In the genomic region with DNA sequence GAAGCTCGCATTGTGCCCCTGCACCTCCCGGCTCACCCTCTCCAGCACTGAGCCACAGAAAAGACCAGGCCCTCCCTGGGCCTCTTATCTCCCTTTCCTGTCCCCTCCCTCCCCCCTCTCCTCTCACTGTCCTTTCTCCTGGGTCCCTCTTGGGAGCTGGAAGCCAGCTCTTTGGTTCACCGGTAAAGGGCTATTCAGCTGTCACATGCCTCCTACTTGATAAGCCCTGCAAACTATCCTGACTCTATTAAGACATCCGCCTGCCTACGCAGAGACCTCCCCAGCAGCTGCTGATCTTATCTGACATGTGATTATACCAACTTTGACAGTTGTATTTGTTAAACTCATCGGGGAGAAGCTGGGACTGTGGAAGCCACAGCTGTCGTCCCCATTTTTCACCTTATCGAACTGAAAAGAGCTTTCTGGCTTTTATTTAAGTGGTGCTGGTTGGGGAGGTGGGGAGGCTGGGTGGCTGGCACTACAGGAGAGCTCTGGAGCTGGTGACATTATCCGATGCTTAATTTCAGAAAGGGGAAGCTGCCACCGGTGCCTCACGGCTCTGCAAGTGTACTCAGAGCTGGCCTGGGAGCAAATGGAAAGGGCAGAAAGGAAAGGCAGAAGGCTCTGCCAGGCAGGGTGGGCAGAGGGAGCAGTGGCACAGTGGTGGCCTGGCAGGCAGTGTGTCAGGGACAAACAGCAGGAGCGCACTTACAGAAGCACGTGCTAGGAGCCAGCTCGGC, we compare ENCODE assay signal across 8 mouse cellular contexts. TPM values are rescaled to one million over a fixed set of nuclear protein-coding genes. Genes with fewer than 3 reads are reported as not detected.
A peak's percentile ranks its signal among the peaks of the same experiment; 100 is the strongest.
DNase-seq lines count a peak whose midpoint lies in the region; ATAC-seq and TF ChIP-seq lines count a peak whose summit lies in the region.

No protein-coding gene starts in this region.

- DNase-seq in heart, adult 11 months = peak; percentile 97
- DNase-seq in heart, adult 8-10 months (ENCODE audit: low spot score) = no peak
- peak; percentile 68 for DNase-seq in embryonic facial prominence, embryonic 14.5 days (ENCODE audit: low spot score)
- no peak for DNase-seq in hindbrain, postnatal 0 days (ENCODE audit: low spot score)
- no peak for DNase-seq in spleen, postnatal 4 days (ENCODE audit: low spot score in 2 of 2)
- DNase-seq in spleen, adult 12 weeks (ENCODE audit: low spot score) = no peak
- no peak for DNase-seq in spleen, adult 18-20 months

- no peak overlapping the region for H3K4me3 ChIP-seq in embryonic facial prominence, embryonic 14.5 days (ENCODE audit: low read depth, low read length)
- H3K4me3 ChIP-seq in hindbrain, postnatal 0 days (ENCODE audit: low read length) = no peak overlapping the region
- H3K4me3 ChIP-seq in midbrain, embryonic 16.5 days (ENCODE audit: low read depth, low read length) = no peak overlapping the region

- TF ChIP-seq CTCF in hindbrain, postnatal 0 days (IDR thresholded peaks at IDR 0.05; ENCODE audit: low read depth) = no peak

- H3K4me1 ChIP-seq in embryonic facial prominence, embryonic 14.5 days (ENCODE audit: control insufficient read depth, insufficient read depth, low read length) = no peaks in the 10 kb centered on the region
- peaks cover 5% of the 10 kb centered on the region; the same call in 1 of the 2 replicates for H3K4me1 ChIP-seq in hindbrain, postnatal 0 days (ENCODE audit: insufficient read depth, low read length)
- peaks cover 20% of the 10 kb centered on the region for H3K4me1 ChIP-seq in midbrain, embryonic 16.5 days (ENCODE audit: control insufficient read depth, insufficient read depth, low read length)

- peak; percentile 34; the same call in 1 of the 2 replicates for ATAC-seq in embryonic facial prominence, embryonic 14.5 days (ENCODE audit: low read depth)
- ATAC-seq in hindbrain, postnatal 0 days = no peak
- peak; percentile 62 for ATAC-seq in midbrain, embryonic 16.5 days

- H3K27me3 ChIP-seq in embryonic facial prominence, embryonic 14.5 days (replicated peaks; ENCODE audit: control insufficient read depth, insufficient read depth, low read length) = no peaks in the 10 kb centered on the region
- H3K27me3 ChIP-seq in hindbrain, postnatal 0 days (ENCODE audit: insufficient read depth, low read length) = no peaks in the 10 kb centered on the region
- H3K27me3 ChIP-seq in midbrain, embryonic 16.5 days (ENCODE audit: control insufficient read depth, insufficient read depth, low read depth, low read length) = no peaks in the 10 kb centered on the region

- no peaks in the 10 kb centered on the region for H3K9me3 ChIP-seq in embryonic facial prominence, embryonic 14.5 days (ENCODE audit: control insufficient read depth, low read length)
- H3K9me3 ChIP-seq in hindbrain, postnatal 0 days (ENCODE audit: low read length) = no peaks in the 10 kb centered on the region
- H3K9me3 ChIP-seq in midbrain, embryonic 16.5 days (replicated peaks; ENCODE audit: control insufficient read depth, low read length, poor library complexity, severe bottlenecking) = no peaks in the 10 kb centered on the region

- 0 out of 2 replicates have a peak overlapping the region, but pooled peaks have one; percentile 8 for H3K27ac ChIP-seq in embryonic facial prominence, embryonic 14.5 days (replicated peaks; ENCODE audit: low read depth, low read length)
- H3K27ac ChIP-seq in hindbrain, postnatal 0 days = peak overlapping the region; percentile 27; the same call in 1 of the 2 replicates
- peak overlapping the region; percentile 40 for H3K27ac ChIP-seq in midbrain, embryonic 16.5 days (ENCODE audit: low read length)

- H3K4me2 ChIP-seq in embryonic facial prominence, embryonic 14.5 days (ENCODE audit: low read depth, low read length) = no peak overlapping the region
- H3K4me2 ChIP-seq in hindbrain, postnatal 0 days (ENCODE audit: low read depth, low read length) = no peak overlapping the region
- no peak overlapping the region for H3K4me2 ChIP-seq in midbrain, embryonic 16.5 days (ENCODE audit: low read length)

- H3K36me3 ChIP-seq in embryonic facial prominence, embryonic 14.5 days (ENCODE audit: control insufficient read depth, insufficient read depth, low read length) = peaks cover 64% of the 10 kb centered on the region
- peaks cover 45% of the 10 kb centered on the region for H3K36me3 ChIP-seq in hindbrain, postnatal 0 days (ENCODE audit: insufficient read depth, low read length)
- peaks cover 37% of the 10 kb centered on the region for H3K36me3 ChIP-seq in midbrain, embryonic 16.5 days (ENCODE audit: control insufficient read depth, insufficient read depth, low read length)

- 80% methylated on average over 14 of the region's 14 CpGs for WGBS in embryonic facial prominence, embryonic 14.5 days
- WGBS in hindbrain, postnatal 0 days = 60% methylated on average over 14 of the region's 14 CpGs
- 47% methylated on average over 14 of the region's 14 CpGs for WGBS in midbrain, embryonic 16.5 days

- H3K9ac ChIP-seq in embryonic facial prominence, embryonic 14.5 days (ENCODE audit: low read depth, low read length) = no peak overlapping the region
- no peak overlapping the region for H3K9ac ChIP-seq in hindbrain, postnatal 0 days (replicated peaks; ENCODE audit: low read length)
- H3K9ac ChIP-seq in midbrain, embryonic 16.5 days (ENCODE audit: low read depth, low read length) = no peak overlapping the region

RNA-seq across cellular contexts. Expression of gene Nmt1, which starts 29.2 kb away (rescaled TPM):
- 10 to 100 TPM; 67.2 to 74.7 (median 70.0) TPM for total RNA-seq in heart, adult 8-10 months (2022)
- polyA plus RNA-seq in embryonic facial prominence, embryonic 14.5 days (2014; fragmentation: Nextera tagmentation; extraction: Ambion mirVana) = 55.5 and 60.0 TPM in 2 replicates
- 61.0 and 71.5 TPM in 2 replicates for total RNA-seq in hindbrain, postnatal 0 days (2014; rRNA removed)
- 39.8 and 45.3 TPM in 2 replicates for polyA plus RNA-seq in hindbrain, postnatal 0 days (2015; fragmentation: Nextera tagmentation; extraction: Ambion mirVana)
- 25.5 and 26.8 TPM in 2 replicates for polyA plus RNA-seq in midbrain, embryonic 16.5 days (2015; fragmentation: Nextera tagmentation; extraction: Ambion mirVana)

RNA-seq across cellular contexts. Expression of gene Dcakd, which starts 29.4 kb away (rescaled TPM):
- total RNA-seq in heart, adult 8-10 months (2022) = 10 to 100 TPM; 54.2 to 95.5 (median 77.9) TPM
- 138 and 153 TPM in 2 replicates for polyA plus RNA-seq in embryonic facial prominence, embryonic 14.5 days (2014; fragmentation: Nextera tagmentation; extraction: Ambion mirVana)
- 176 and 187 TPM in 2 replicates for total RNA-seq in hindbrain, postnatal 0 days (2014; rRNA removed)
- polyA plus RNA-seq in hindbrain, postnatal 0 days (2015; fragmentation: Nextera tagmentation; extraction: Ambion mirVana) = 138 and 149 TPM in 2 replicates
- 157 and 174 TPM in 2 replicates for polyA plus RNA-seq in midbrain, embryonic 16.5 days (2015; fragmentation: Nextera tagmentation; extraction: Ambion mirVana)

RNA-seq across cellular contexts. Expression of gene C1ql1, which starts 52.3 kb away (rescaled TPM):
- total RNA-seq in heart, adult 8-10 months (2022) = not detected
- 1.8 and 2.7 TPM in 2 replicates for polyA plus RNA-seq in embryonic facial prominence, embryonic 14.5 days (2014; fragmentation: Nextera tagmentation; extraction: Ambion mirVana)
- total RNA-seq in hindbrain, postnatal 0 days (2014; rRNA removed) = 61.0 and 65.6 TPM in 2 replicates
- polyA plus RNA-seq in hindbrain, postnatal 0 days (2015; fragmentation: Nextera tagmentation; extraction: Ambion mirVana) = 16.9 and 18.9 TPM in 2 replicates
- 6.0 and 7.9 TPM in 2 replicates for polyA plus RNA-seq in midbrain, embryonic 16.5 days (2015; fragmentation: Nextera tagmentation; extraction: Ambion mirVana)

Comparison
In these comparisons a context has a peak if more than half of its experiments do, and no peak if none do; other contexts are left out.
1. DNase-seq: peak in heart, adult 11 months (single experiment) and embryonic facial prominence, embryonic 14.5 days (single experiment); none in heart, adult 8-10 months (single experiment), hindbrain, postnatal 0 days (single experiment), spleen, postnatal 4 days (0 of 2), spleen, adult 12 weeks (single experiment) and spleen, adult 18-20 months (0 of 2).
2. Peak in every context shown above with its lines, with median percentiles within 50 percentile points of each other: H3K27ac ChIP-seq.